Mouse (Mus musculus) left cerebral cortex, postnatal 14 days (tissue): ENCODE results near the gene Supt3. TPM values are rescaled to one million over a fixed set of nuclear protein-coding genes. Genes with fewer than 3 reads are reported as not detected.
A peak's percentile ranks its signal among the peaks of the same experiment; 100 is the strongest.

ENCODE experiments used
- DNase-seq, 2 experiments: peaks; one replicate each; pipeline ENCODE4 v3.0.0; 2021 to 2022; ENCODE audit warnings: low spot score in 2 of 2, mixed read lengths in 1 of 2
- intact Hi-C: fragments of 180-260 bp; cut with DNase I; formaldehyde crosslinking; loops from one replicate; pipeline ENCODE4 v1.15.1; 2025
- total RNA-seq, 2 experiments: library from RNA; stranded (reverse); gene quantifications; 2 replicates each; pipeline ENCODE4 v1.2.3; 2021

The Supt3 gene
- total RNA-seq, 2 experiments from 2014 or later = 12.6 to 13.6 TPM

- no peak for DNase-seq
- intact Hi-C loops = no loop called here
Observed at GRCm38 (mm10) chr17:45081521-45081920, 304.6 kb downstream of the Supt3 start.

- DNase-seq = peak; percentile 19 to 22
- intact Hi-C loops = no loop called here
Observed at GRCm38 (mm10) chr17:45081955-45082475, 305.1 kb downstream of the Supt3 start.

- intact Hi-C loops = no loop called here
- DNase-seq = no peak
Observed at GRCm38 (mm10) chr17:45086361-45086760, 309.4 kb downstream of the Supt3 start.

GRCm38 (mm10) chr17:45087022-45087421 is 310.1 kb downstream of the Supt3 start:
- no peak for DNase-seq
- intact Hi-C loops = no loop called here

- intact Hi-C loops = no loop called here
- DNase-seq = no peak
Observed at GRCm38 (mm10) chr17:45101064-45101463, 324.1 kb downstream of the Supt3 start.

GRCm38 (mm10) chr17:45115386-45115785 is 338.4 kb downstream of the Supt3 start:
- intact Hi-C loops = no loop called here
- DNase-seq = no peak

GRCm38 (mm10) chr17:45118565-45119471 is 341.9 kb downstream of the Supt3 start:
- intact Hi-C loops = no loop called here
- no peak for DNase-seq

- intact Hi-C loops = no loop called here
- no peak for DNase-seq
Observed at GRCm38 (mm10) chr17:45119609-45120201, 342.8 kb downstream of the Supt3 start.

GRCm38 (mm10) chr17:45123856-45124255 is 346.9 kb downstream of the Supt3 start:
- intact Hi-C loops = no loop called here
- DNase-seq = no peak

- DNase-seq = no peak
- intact Hi-C loops = no loop called here
Observed at GRCm38 (mm10) chr17:45128611-45129010, 351.7 kb downstream of the Supt3 start.

GRCm38 (mm10) chr17:45133501-45134400 is 356.8 kb downstream of the Supt3 start:
- DNase-seq = no peak
- intact Hi-C loops = no loop called here

GRCm38 (mm10) chr17:45136491-45136890 is 359.5 kb downstream of the Supt3 start:
- DNase-seq = no peak
- intact Hi-C loops = no loop called here

GRCm38 (mm10) chr17:45143043-45143442 is 366.1 kb downstream of the Supt3 start:
- intact Hi-C loops = no loop called here
- DNase-seq = no peak

- intact Hi-C loops = no loop called here
- DNase-seq = no peak
Observed at GRCm38 (mm10) chr17:45144656-45145055, 367.7 kb downstream of the Supt3 start.

GRCm38 (mm10) chr17:45151312-45151929 is 374.5 kb downstream of the Supt3 start:
- DNase-seq = no peak
- intact Hi-C loops = no loop called here

GRCm38 (mm10) chr17:45153721-45154120 is 376.8 kb downstream of the Supt3 start:
- DNase-seq = no peak
- intact Hi-C loops = no loop called here

- no peak for DNase-seq
- intact Hi-C loops = no loop called here
Observed at GRCm38 (mm10) chr17:45158171-45158691, 381.3 kb downstream of the Supt3 start.

- no peak for DNase-seq
- intact Hi-C loops = no loop called here
Observed at GRCm38 (mm10) chr17:45160651-45161050, 383.7 kb downstream of the Supt3 start.

GRCm38 (mm10) chr17:45165741-45166140 is 388.8 kb downstream of the Supt3 start:
- intact Hi-C loops = no loop called here
- no peak for DNase-seq
